Comparison of ENCODE assay signal across 7 mouse cellular contexts in genomic region chr7:27507711-27508647, GRCm38 (mm10). TPM values are rescaled to one million over a fixed set of nuclear protein-coding genes. Genes with fewer than 3 reads are reported as not detected.
DNase-seq lines count a peak whose midpoint lies in the region; ATAC-seq and TF ChIP-seq lines count a peak whose summit lies in the region.

No protein-coding gene starts in this region.

- peak; percentile 95 for ATAC-seq in intestine, postnatal 0 days
- peak; percentile 90 for ATAC-seq in midbrain, embryonic 12.5 days (ENCODE audit: low FRiP score, low read depth)

- H3K4me3 ChIP-seq in embryonic facial prominence, embryonic 10.5 days, result peak overlapping the region; percentile 70
- H3K4me3 ChIP-seq in intestine, postnatal 0 days (ENCODE audit: low read depth, low read length), result peak overlapping the region; percentile 62
- peak overlapping the region; percentile 52 for H3K4me3 ChIP-seq in midbrain, embryonic 12.5 days
- peak overlapping the region; percentile 83 for H3K4me3 ChIP-seq in small intestine, adult 2 months (ENCODE audit: low read depth, low read length)

- H3K27ac ChIP-seq in embryonic facial prominence, embryonic 10.5 days (replicated peaks), result peak overlapping the region; percentile 98
- peak overlapping the region; percentile 98 for H3K27ac ChIP-seq in intestine, postnatal 0 days (ENCODE audit: low read depth, low read length)
- peak overlapping the region; percentile 95 for H3K27ac ChIP-seq in midbrain, embryonic 12.5 days (replicated peaks)
- H3K27ac ChIP-seq in small intestine, adult 2 months (ENCODE audit: insufficient read depth, low read depth, low read length), result peak overlapping the region; percentile 97

- H3K4me2 ChIP-seq in intestine, postnatal 0 days (replicated peaks; ENCODE audit: low read depth), result peak overlapping the region; percentile 89
- peak overlapping the region; percentile 60 for H3K4me2 ChIP-seq in midbrain, embryonic 12.5 days (replicated peaks)

- no peaks in the 10 kb centered on the region for H3K27me3 ChIP-seq in embryonic facial prominence, embryonic 10.5 days (replicated peaks; ENCODE audit: low read depth, poor library complexity, severe bottlenecking)
- no peaks in the 10 kb centered on the region for H3K27me3 ChIP-seq in intestine, postnatal 0 days (replicated peaks; ENCODE audit: control insufficient read depth, insufficient read depth, low read length)
- no peaks in the 10 kb centered on the region for H3K27me3 ChIP-seq in midbrain, embryonic 12.5 days
- H3K27me3 ChIP-seq in small intestine, adult 2 months (ENCODE audit: control insufficient read depth, insufficient read depth, low read length), result no peaks in the 10 kb centered on the region

- TF ChIP-seq CTCF in intestine, postnatal 0 days (IDR thresholded peaks at IDR 0.05; ENCODE audit: low read depth), result peak; percentile 56
- no peak for TF ChIP-seq CTCF in small intestine, adult 2 months (IDR thresholded peaks at IDR 0.05; ENCODE audit: extremely low read depth, insufficient read length, insufficient replicate concordance, low read depth, low read length)

- H3K4me1 ChIP-seq in embryonic facial prominence, embryonic 10.5 days, result peaks cover 20% of the 10 kb centered on the region
- H3K4me1 ChIP-seq in intestine, postnatal 0 days (replicated peaks; ENCODE audit: control insufficient read depth, insufficient read depth, low read length), result peaks cover 2% of the 10 kb centered on the region; the same call in 1 of the 2 replicates
- H3K4me1 ChIP-seq in midbrain, embryonic 12.5 days, result peaks cover 11% of the 10 kb centered on the region
- peaks cover 8% of the 10 kb centered on the region; the same call in 1 of the 2 replicates for H3K4me1 ChIP-seq in small intestine, adult 2 months (ENCODE audit: control insufficient read depth, insufficient read depth, insufficient read length, low read length)

- no peaks in the 10 kb centered on the region for H3K9me3 ChIP-seq in embryonic facial prominence, embryonic 10.5 days
- H3K9me3 ChIP-seq in intestine, postnatal 0 days (ENCODE audit: control insufficient read depth), result no peaks in the 10 kb centered on the region
- H3K9me3 ChIP-seq in midbrain, embryonic 12.5 days, result no peaks in the 10 kb centered on the region

- H3K36me3 ChIP-seq in embryonic facial prominence, embryonic 10.5 days (replicated peaks), result no peaks in the 10 kb centered on the region
- H3K36me3 ChIP-seq in intestine, postnatal 0 days (ENCODE audit: control insufficient read depth, insufficient read depth), result no peaks in the 10 kb centered on the region
- H3K36me3 ChIP-seq in midbrain, embryonic 12.5 days, result no peaks in the 10 kb centered on the region
- H3K36me3 ChIP-seq in small intestine, adult 2 months (ENCODE audit: control insufficient read depth, insufficient read depth, low read length), result no peaks in the 10 kb centered on the region

- DNase-seq in adrenal gland, postnatal 10 days, result peak; percentile 99
- peak; percentile 100 for DNase-seq in embryonic facial prominence, embryonic 10.5 days (ENCODE audit: low spot score)
- peak; percentile 78 for DNase-seq in gonadal fat pad, adult 2 months (ENCODE audit: low read depth)
- DNase-seq in left cerebral cortex, postnatal 4 days, result peak; percentile 97

- intact Hi-C loops in left cerebral cortex, postnatal 4 days (cut with DNase I), result loop anchor here (10.0 kb wide), 1 partner anchor 173 kb away; the partner anchor contains the start of gene Ltbp4

- peak; percentile 56 for TF ChIP-seq POLR2A in small intestine, adult 2 months (IDR thresholded peaks at IDR 0.05; ENCODE audit: low read depth, low read length)

- peak overlapping the region; percentile 67 for H3K9ac ChIP-seq in intestine, postnatal 0 days (ENCODE audit: low read depth, low read length)
- peak overlapping the region; percentile 60 for H3K9ac ChIP-seq in midbrain, embryonic 12.5 days (replicated peaks)

- WGBS in embryonic facial prominence, embryonic 10.5 days, result under 1% methylated on average over 54 of the region's 54 CpGs
- under 1% methylated on average over 54 of the region's 54 CpGs for WGBS in intestine, postnatal 0 days
- under 1% methylated on average over 52 of the region's 54 CpGs for WGBS in midbrain, embryonic 12.5 days
- under 1% methylated on average over 53 of the region's 54 CpGs for WGBS in small intestine, adult 2 months

RNA-seq across cellular contexts. Expression of gene Prx, which starts 8.9 kb away (rescaled TPM):
- 1 to 10 TPM; 3.3 to 5.1 TPM for total RNA-seq in adrenal gland, postnatal 10 days (2021)
- polyA plus RNA-seq in embryonic facial prominence, embryonic 10.5 days (2016; fragmentation: Nextera tagmentation; extraction: Ambion mirVana), result 3.8 and 4.2 TPM in 2 replicates
- 2.0 TPM in 2 replicates for polyA plus RNA-seq in gonadal fat pad, adult 2 months (2012; rRNA removed)
- polyA plus RNA-seq in intestine, postnatal 0 days (2015; fragmentation: Nextera tagmentation; extraction: Ambion mirVana), result 1.3 and 1.4 TPM in 2 replicates
- 1 to 10 TPM; 2.6 to 2.7 TPM for total RNA-seq in left cerebral cortex, postnatal 4 days (2021)
- polyA plus RNA-seq in midbrain, embryonic 12.5 days (2016; fragmentation: Nextera tagmentation; extraction: Ambion mirVana), result 2.5 and 3.1 TPM in 2 replicates
- 0.37 and 0.68 TPM in 2 replicates for polyA plus RNA-seq in small intestine, adult 2 months (2012; rRNA removed)

RNA-seq across cellular contexts. Expression of gene Hipk4, which starts 15.1 kb away (rescaled TPM):
- under 1 TPM; 0.24 to 0.67 TPM for total RNA-seq in adrenal gland, postnatal 10 days (2021)
- polyA plus RNA-seq in embryonic facial prominence, embryonic 10.5 days (2016; fragmentation: Nextera tagmentation; extraction: Ambion mirVana), result 0.45 and 0.60 TPM in 2 replicates
- polyA plus RNA-seq in gonadal fat pad, adult 2 months (2012; rRNA removed), result 1.2 and 1.3 TPM in 2 replicates
- 0.10 and 0.24 TPM in 2 replicates for polyA plus RNA-seq in intestine, postnatal 0 days (2015; fragmentation: Nextera tagmentation; extraction: Ambion mirVana)
- 1 to 10 TPM in 1 of 2 experiments, under 1 TPM in 1; 0.40 to 1.1 TPM for total RNA-seq in left cerebral cortex, postnatal 4 days (2021)
- polyA plus RNA-seq in midbrain, embryonic 12.5 days (2016; fragmentation: Nextera tagmentation; extraction: Ambion mirVana), result 0.38 and 0.45 TPM in 2 replicates
- polyA plus RNA-seq in small intestine, adult 2 months (2012; rRNA removed), result 0.43 and 0.72 TPM in 2 replicates

RNA-seq across cellular contexts. Expression of gene Sertad1, which starts 21.3 kb away (rescaled TPM):
- total RNA-seq in adrenal gland, postnatal 10 days (2021), result 10 to 100 TPM; 19.0 to 27.9 TPM
- 24.0 and 25.1 TPM in 2 replicates for polyA plus RNA-seq in embryonic facial prominence, embryonic 10.5 days (2016; fragmentation: Nextera tagmentation; extraction: Ambion mirVana)
- polyA plus RNA-seq in gonadal fat pad, adult 2 months (2012; rRNA removed), result 23.0 and 23.7 TPM in 2 replicates
- polyA plus RNA-seq in intestine, postnatal 0 days (2015; fragmentation: Nextera tagmentation; extraction: Ambion mirVana), result 42.7 and 43.1 TPM in 2 replicates
- 1 to 10 TPM; 3.3 to 3.5 TPM for total RNA-seq in left cerebral cortex, postnatal 4 days (2021)
- 11.6 and 14.4 TPM in 2 replicates for polyA plus RNA-seq in midbrain, embryonic 12.5 days (2016; fragmentation: Nextera tagmentation; extraction: Ambion mirVana)
- polyA plus RNA-seq in small intestine, adult 2 months (2012; rRNA removed), result 47.2 and 156 TPM in 2 replicates

RNA-seq across cellular contexts. Expression of gene Sertad3, which starts 34.4 kb away (rescaled TPM):
- total RNA-seq in adrenal gland, postnatal 10 days (2021), result 10 to 100 TPM; 13.5 to 15.6 TPM
- 26.2 and 26.5 TPM in 2 replicates for polyA plus RNA-seq in embryonic facial prominence, embryonic 10.5 days (2016; fragmentation: Nextera tagmentation; extraction: Ambion mirVana)
- 9.6 and 10.0 TPM in 2 replicates for polyA plus RNA-seq in gonadal fat pad, adult 2 months (2012; rRNA removed)
- 22.8 and 24.0 TPM in 2 replicates for polyA plus RNA-seq in intestine, postnatal 0 days (2015; fragmentation: Nextera tagmentation; extraction: Ambion mirVana)
- total RNA-seq in left cerebral cortex, postnatal 4 days (2021), result 1 to 10 TPM; 3.1 to 3.2 TPM
- 16.5 and 18.7 TPM in 2 replicates for polyA plus RNA-seq in midbrain, embryonic 12.5 days (2016; fragmentation: Nextera tagmentation; extraction: Ambion mirVana)
- polyA plus RNA-seq in small intestine, adult 2 months (2012; rRNA removed), result 5.3 and 12.8 TPM in 2 replicates

RNA-seq across cellular contexts. Expression of gene Pld3, which starts 45.0 kb away (rescaled TPM):
- total RNA-seq in adrenal gland, postnatal 10 days (2021), result 10 to 100 TPM; 84.0 to 86.6 TPM
- 40.5 and 41.4 TPM in 2 replicates for polyA plus RNA-seq in embryonic facial prominence, embryonic 10.5 days (2016; fragmentation: Nextera tagmentation; extraction: Ambion mirVana)
- 159 and 188 TPM in 2 replicates for polyA plus RNA-seq in gonadal fat pad, adult 2 months (2012; rRNA removed)
- polyA plus RNA-seq in intestine, postnatal 0 days (2015; fragmentation: Nextera tagmentation; extraction: Ambion mirVana), result 45.8 and 48.7 TPM in 2 replicates
- total RNA-seq in left cerebral cortex, postnatal 4 days (2021), result 100 to 1,000 TPM; 175 to 222 TPM
- polyA plus RNA-seq in midbrain, embryonic 12.5 days (2016; fragmentation: Nextera tagmentation; extraction: Ambion mirVana), result 69.9 and 71.6 TPM in 2 replicates
- 72.2 and 75.6 TPM in 2 replicates for polyA plus RNA-seq in small intestine, adult 2 months (2012; rRNA removed)

Comparison
In these comparisons a context has a peak if more than half of its experiments do, and no peak if none do; other contexts are left out.
1. Peak in every context shown above with its lines: DNase-seq, ATAC-seq, H3K4me3 ChIP-seq and H3K27ac ChIP-seq.